Mouse (Mus musculus): ENCODE measurements around the gene Nupr1.

GRCm38 (mm10) chr7:126583251-126583709 lies 47.4 kb downstream of the Nupr1 start:
- TF ChIP-seq TAL1 (IDR thresholded peaks at IDR 0.05; ENCODE audit: low read length) (no peak), ZMIZ1 (IDR thresholded peaks at IDR 0.05; ENCODE audit: low read depth, low read length) (no peak), TCF12 (IDR thresholded peaks at IDR 0.05; ENCODE audit: low read depth, low read length) (0 out of 2 replicates have a peak, but pooled peaks have one; percentile 13), ETS1 (IDR thresholded peaks at IDR 0.05; ENCODE audit: low read depth, low read length) (peak; percentile 70), POLR2A (IDR thresholded peaks at IDR 0.05; ENCODE audit: control insufficient read depth in 1 of 2, insufficient read depth in 1 of 2, low read depth in 1 of 2, low read length in 2 of 2, poor library complexity in 1 of 2) (peak in 1 of 2 experiments; percentile 53; a peak in 2 of 4 replicates), GATA1 (IDR thresholded peaks at IDR 0.05; ENCODE audit: low read depth, low read length) (no peak), MAFK (IDR thresholded peaks at IDR 0.05; ENCODE audit: borderline replicate concordance, low read depth, low read length) (no peak), HCFC1 (IDR thresholded peaks at IDR 0.05; ENCODE audit: low read depth, low read length) (peak; percentile 91), USF2 (IDR thresholded peaks at IDR 0.05; ENCODE audit: borderline replicate concordance in 1 of 2, insufficient read depth in 1 of 2, low read depth in 1 of 2, low read length in 2 of 2) (peak; percentile 97 to 99)

Data from MEL (cell line).